Mouse (Mus musculus): ENCODE results near the gene Car7. TPM values are rescaled to one million over a fixed set of nuclear protein-coding genes. Genes with fewer than 3 reads are reported as not detected.

Car7 gene
- polyA plus RNA-seq, 1 experiment from 2014 or later = 0.84 TPM

GRCm38 (mm10) chr8:104533551-104533950 lies 938 bp upstream of the Car7 start:
- peaks cover 5% of the 10 kb centered on the region; the same call in 1 of the 2 replicates for H3K36me3 ChIP-seq (ENCODE audit: insufficient read depth, low read length)
- H3K27ac ChIP-seq (ENCODE audit: low read length) = peak overlapping the region; percentile 85; the same call in 1 of the 2 replicates
- peak overlapping the region; percentile 93 for H3K4me3 ChIP-seq (ENCODE audit: low read depth, low read length)
- peaks cover 3% of the 10 kb centered on the region; the same call in 1 of the 2 replicates for H3K4me1 ChIP-seq (ENCODE audit: insufficient read depth, low read depth, low read length)
- peak overlapping the region; percentile 98 for H3K9ac ChIP-seq (replicated peaks; ENCODE audit: low read depth)
- H3K27me3 ChIP-seq (replicated peaks; ENCODE audit: insufficient read depth, low read length) = no peaks in the 10 kb centered on the region
- 17% methylated on average over 7 of the region's 7 CpGs for WGBS
- H3K4me2 ChIP-seq (replicated peaks; ENCODE audit: low read depth, low read length) = peak overlapping the region; percentile 79
- DNase-seq (ENCODE audit: low spot score) (no peak), ATAC-seq (no peak)
- TF ChIP-seq EP300 (IDR thresholded peaks at IDR 0.05) (no peak), CTCF (IDR thresholded peaks at IDR 0.05) (no peak)
- H3K9me3 ChIP-seq (ENCODE audit: low read length) = no peaks in the 10 kb centered on the region

DNA sequence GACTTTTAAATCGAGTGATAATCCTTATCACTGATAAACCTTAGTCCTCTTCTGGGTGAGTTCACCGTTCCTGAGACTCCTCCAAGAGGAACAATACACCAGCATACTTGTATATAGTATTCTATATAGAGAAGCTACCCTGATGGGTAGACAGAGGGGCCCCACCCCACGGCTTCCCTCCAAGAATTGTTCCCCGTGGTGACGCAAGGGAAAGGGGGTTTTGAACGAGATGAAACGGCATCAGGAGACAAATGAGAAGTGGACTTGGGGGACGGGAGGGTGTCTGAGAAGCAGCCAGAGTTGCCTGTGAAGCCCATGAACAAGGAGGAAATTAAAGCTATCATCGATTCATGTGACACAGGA lies 271 bp downstream of the Car7 start:
- no peak for DNase-seq (ENCODE audit: low spot score)

DNA sequence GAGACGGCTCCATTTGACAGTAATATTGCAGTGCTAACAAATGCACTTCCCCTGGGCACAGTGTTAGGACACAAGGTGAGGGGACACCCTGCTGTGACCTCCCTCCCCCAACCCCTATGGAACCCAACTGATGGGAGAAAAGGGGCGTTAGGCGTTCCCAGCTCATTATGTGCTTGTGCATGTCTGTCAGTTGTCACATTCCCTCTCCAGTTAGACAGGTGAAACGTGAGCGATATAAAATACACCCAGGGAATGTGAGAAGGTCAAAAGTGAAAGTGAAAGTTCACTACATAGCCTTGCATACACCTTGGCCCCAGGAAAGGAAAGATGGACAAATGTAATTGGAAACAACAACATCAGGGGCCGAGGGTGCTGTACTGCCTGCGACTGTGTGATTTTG lies 889 bp downstream of the Car7 start:
- Histone ChIP-seq H3K9me3 (ENCODE audit: low read length) (no peaks in the 10 kb centered on the region), H3K27ac (ENCODE audit: low read length) (no peak overlapping the region), H3K4me2 (replicated peaks; ENCODE audit: low read depth, low read length) (peak overlapping the region; percentile 79), H3K4me1 (ENCODE audit: insufficient read depth, low read depth, low read length) (peaks cover 3% of the 10 kb centered on the region; the same call in 1 of the 2 replicates), H3K4me3 (ENCODE audit: low read depth, low read length) (peak overlapping the region; percentile 93), H3K9ac (replicated peaks; ENCODE audit: low read depth) (no peak overlapping the region), H3K27me3 (replicated peaks; ENCODE audit: insufficient read depth, low read length) (peaks cover 10% of the 10 kb centered on the region), H3K36me3 (ENCODE audit: insufficient read depth, low read length) (no peaks in the 10 kb centered on the region)
- ATAC-seq (no peak), DNase-seq (ENCODE audit: low spot score) (peak; percentile 46)
- WGBS = 25% methylated on average over 7 of the region's 7 CpGs
- no peak for TF ChIP-seq EP300 (IDR thresholded peaks at IDR 0.05)
- no peak for TF ChIP-seq CTCF (IDR thresholded peaks at IDR 0.05)

More for the DNA sequence above, 271 bp downstream of the Car7 start:
- TF ChIP-seq EP300 (IDR thresholded peaks at IDR 0.05) = no peak
- no peak for TF ChIP-seq CTCF (IDR thresholded peaks at IDR 0.05)
- Histone ChIP-seq H3K4me2 (replicated peaks; ENCODE audit: low read depth, low read length) (peak overlapping the region; percentile 79), H3K9ac (replicated peaks; ENCODE audit: low read depth) (peak overlapping the region; percentile 98), H3K4me3 (ENCODE audit: low read depth, low read length) (peak overlapping the region; percentile 93), H3K9me3 (ENCODE audit: low read length) (no peaks in the 10 kb centered on the region), H3K4me1 (ENCODE audit: insufficient read depth, low read depth, low read length) (peaks cover 3% of the 10 kb centered on the region; the same call in 1 of the 2 replicates), H3K27me3 (replicated peaks; ENCODE audit: insufficient read depth, low read length) (peaks cover 4% of the 10 kb centered on the region; the same call in 1 of the 2 replicates), H3K27ac (ENCODE audit: low read length) (no peak overlapping the region; the same call in 1 of the 2 replicates), H3K36me3 (ENCODE audit: insufficient read depth, low read length) (peaks cover 5% of the 10 kb centered on the region; the same call in 1 of the 2 replicates)
- WGBS = 5% methylated on average over 9 of the region's 9 CpGs
- peak; percentile 50 for ATAC-seq

GRCm38 (mm10) chr8:104536028-104536427 lies 1.5 kb downstream of the Car7 start:
- WGBS = 75% methylated on average over 4 of the region's 4 CpGs
- ATAC-seq = no peak
- TF ChIP-seq EP300 (IDR thresholded peaks at IDR 0.05) (no peak), CTCF (IDR thresholded peaks at IDR 0.05) (no peak)
- H3K4me1 ChIP-seq (ENCODE audit: insufficient read depth, low read depth, low read length) = peaks cover 6% of the 10 kb centered on the region; the same call in 1 of the 2 replicates
- H3K4me2 ChIP-seq (replicated peaks; ENCODE audit: low read depth, low read length) = peak overlapping the region; percentile 79; the same call in 1 of the 2 replicates
- no peak overlapping the region for H3K9ac ChIP-seq (replicated peaks; ENCODE audit: low read depth)
- H3K4me3 ChIP-seq (ENCODE audit: low read depth, low read length) = no peak overlapping the region
- DNase-seq (ENCODE audit: low spot score) = no peak
- H3K27me3 ChIP-seq (replicated peaks; ENCODE audit: insufficient read depth, low read length) = peaks cover 15% of the 10 kb centered on the region
- H3K9me3 ChIP-seq (ENCODE audit: low read length) = no peaks in the 10 kb centered on the region
- H3K36me3 ChIP-seq (ENCODE audit: insufficient read depth, low read length) = no peaks in the 10 kb centered on the region
- H3K27ac ChIP-seq (ENCODE audit: low read length) = no peak overlapping the region

DNA sequence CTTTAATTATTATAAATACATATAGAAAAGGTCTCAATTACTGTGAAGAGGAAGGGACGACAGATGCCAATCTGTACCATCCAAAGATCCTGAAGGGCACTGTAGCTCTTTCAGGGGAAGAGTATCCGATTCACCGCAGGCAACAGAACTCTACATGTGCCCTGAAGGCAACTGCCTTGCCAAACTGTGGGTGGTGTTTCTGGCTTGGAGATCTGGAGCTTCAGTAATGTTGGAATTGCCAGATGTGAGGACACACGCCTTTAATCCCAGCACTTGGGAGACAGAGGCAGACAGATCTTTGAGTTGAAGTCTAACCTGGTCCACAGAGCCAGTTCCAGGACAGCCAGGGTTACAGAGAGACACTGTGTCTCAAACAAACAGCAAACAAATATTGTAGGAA lies 4.4 kb downstream of the Car7 start:
- Histone ChIP-seq H3K36me3 (ENCODE audit: insufficient read depth, low read length) (no peaks in the 10 kb centered on the region), H3K9ac (replicated peaks; ENCODE audit: low read depth) (no peak overlapping the region), H3K4me3 (ENCODE audit: low read depth, low read length) (no peak overlapping the region), H3K4me1 (ENCODE audit: insufficient read depth, low read depth, low read length) (peaks cover 9% of the 10 kb centered on the region; the same call in 1 of the 2 replicates), H3K27me3 (replicated peaks; ENCODE audit: insufficient read depth, low read length) (peaks cover 30% of the 10 kb centered on the region), H3K9me3 (ENCODE audit: low read length) (no peaks in the 10 kb centered on the region), H3K4me2 (replicated peaks; ENCODE audit: low read depth, low read length) (no peak overlapping the region), H3K27ac (ENCODE audit: low read length) (no peak overlapping the region)
- TF ChIP-seq CTCF (IDR thresholded peaks at IDR 0.05) (no peak), EP300 (IDR thresholded peaks at IDR 0.05) (no peak)
- DNase-seq (ENCODE audit: low spot score) (no peak), ATAC-seq (no peak)
- WGBS = 85% methylated on average over 4 of the region's 4 CpGs

GRCm38 (mm10) chr8:104539566-104539965 lies 5.1 kb downstream of the Car7 start:
- Histone ChIP-seq H3K4me3 (ENCODE audit: low read depth, low read length) (no peak overlapping the region), H3K9me3 (ENCODE audit: low read length) (no peaks in the 10 kb centered on the region), H3K9ac (replicated peaks; ENCODE audit: low read depth) (no peak overlapping the region), H3K36me3 (ENCODE audit: insufficient read depth, low read length) (no peaks in the 10 kb centered on the region), H3K4me2 (replicated peaks; ENCODE audit: low read depth, low read length) (no peak overlapping the region), H3K27me3 (replicated peaks; ENCODE audit: insufficient read depth, low read length) (peaks cover 30% of the 10 kb centered on the region), H3K27ac (ENCODE audit: low read length) (no peak overlapping the region), H3K4me1 (ENCODE audit: insufficient read depth, low read depth, low read length) (peaks cover 9% of the 10 kb centered on the region; the same call in 1 of the 2 replicates)
- DNase-seq (ENCODE audit: low spot score) (no peak), ATAC-seq (no peak)
- 78% methylated on average over 2 of the region's 2 CpGs for WGBS
- TF ChIP-seq EP300 (IDR thresholded peaks at IDR 0.05) = no peak
- TF ChIP-seq CTCF (IDR thresholded peaks at IDR 0.05) = no peak

Data from lung, postnatal 0 days (tissue).